Mouse (Mus musculus): ENCODE data around the gene Numb.

- TF ChIP-seq CTCF (IDR thresholded peaks at IDR 0.05; ENCODE audit: control insufficient read depth, insufficient read depth, low read length) (no peak), POLR2A (IDR thresholded peaks at IDR 0.05; ENCODE audit: borderline replicate concordance, control insufficient read depth, low read depth, low read length) (no peak)
Measured at GRCm38 (mm10) chr12:83765965-83766603, 155.7 kb downstream of the Numb start.

Measured in bone marrow, adult 2 months (tissue).